Mouse (Mus musculus) heart, embryonic 11.5 days (tissue): ENCODE results near the gene Opalin. TPM values are rescaled to one million over a fixed set of nuclear protein-coding genes. Genes with fewer than 3 reads are reported as not detected.

Experiments
- ATAC-seq: fragments of 200-750 bp; cut with Nextera tagmentation; replicated peaks from 2 replicates; pipeline ENCODE4 v1.8.0; 2017; ENCODE audit warnings: moderate library complexity; ENCODE audit not compliant: insufficient number of reproducible peaks, low FRiP score, low TSS enrichment
- H3K27ac ChIP-seq: fragments of 300-500 bp; sonication (generic); 2 replicates; pipeline ENCODE4 v1.5.1; 2014; ENCODE audit warnings: mild to moderate bottlenecking, low read depth, low read length
- H3K27me3 ChIP-seq: fragments of 300-500 bp; sonication (generic); 2 replicates; pipeline ENCODE4 v1.6.1; 2014; ENCODE audit warnings: mild to moderate bottlenecking, low read length, mixed read lengths; ENCODE audit not compliant: control insufficient read depth, insufficient read depth
- H3K36me3 ChIP-seq: fragments of 300-500 bp; sonication (generic); 2 replicates; pipeline ENCODE4 v1.6.1; 2014; ENCODE audit warnings: mild to moderate bottlenecking, low read length, moderate library complexity, mixed read lengths; ENCODE audit not compliant: control insufficient read depth, insufficient read depth
- H3K4me1 ChIP-seq: fragments of 300-500 bp; sonication (generic); 2 replicates; pipeline ENCODE4 v1.6.1; 2014; ENCODE audit warnings: low read length; ENCODE audit not compliant: control insufficient read depth, insufficient read depth
- H3K4me2 ChIP-seq: fragments of 300-500 bp; sonication (generic); 2 replicates; pipeline ENCODE4 v1.6.1; 2014; ENCODE audit warnings: mild to moderate bottlenecking, moderate library complexity
- H3K4me3 ChIP-seq: fragments of 300-500 bp; sonication (generic); 2 replicates; pipeline ENCODE4 v1.5.1; 2014; ENCODE audit warnings: low read depth, low read length
- H3K9ac ChIP-seq: fragments of 300-500 bp; sonication (generic); 2 replicates; pipeline ENCODE4 v1.6.1; 2014; ENCODE audit warnings: mild to moderate bottlenecking, low read depth, low read length, moderate library complexity
- H3K9me3 ChIP-seq: fragments of 300-500 bp; sonication (generic); replicated peaks from 2 replicates; pipeline ENCODE4 v1.6.1; 2016; ENCODE audit warnings: low read length; ENCODE audit not compliant: control insufficient read depth
- WGBS: fragments of 180-500 bp; shearing (Covaris S2); extraction: QIAGEN DNeasy Blood & Tissue Kit; methylation state at CpG from one replicate; pipeline ENCODE4 v1.1.7; 2014; ENCODE audit not compliant: insufficient replicate concordance; 5-methylcytosine and 5-hydroxymethylcytosine counted together
- polyA plus RNA-seq: library from polyadenylated mRNA; unstranded; fragments of >200 nt; fragmentation: Nextera tagmentation; extraction: Ambion mirVana; gene quantifications from 2 replicates; pipeline ENCODE4 v1.2.1, GENCODE M21; 2014

Opalin gene
- polyA plus RNA-seq, 1 experiment from 2014 or later, result 0.21 TPM

DNA sequence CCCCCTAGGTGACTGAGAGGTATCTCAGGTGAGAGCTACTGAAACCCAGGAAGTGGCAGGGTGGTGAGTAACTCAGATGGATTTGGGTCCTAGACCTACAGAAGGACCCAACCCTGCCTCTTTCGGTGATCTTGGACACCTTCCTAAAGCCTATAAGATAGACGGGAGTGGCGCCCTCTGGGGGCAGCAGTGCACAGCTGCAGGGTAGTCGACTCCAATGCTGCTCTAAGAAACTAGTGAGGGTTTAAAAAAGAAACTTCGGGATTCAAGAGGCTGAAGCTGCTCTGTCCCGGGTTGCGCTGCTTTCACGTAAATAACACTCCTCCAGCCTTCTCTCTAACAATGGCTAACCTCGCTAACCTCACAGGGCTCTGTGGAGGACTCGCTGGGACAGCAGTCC, 23.4 kb downstream of the Opalin start:
- 28% methylated on average over 10 of the region's 10 CpGs for WGBS
- Histone ChIP-seq H3K9ac (no peak overlapping the region), H3K27me3 (no peaks in the 10 kb centered on the region), H3K4me3 (no peak overlapping the region), H3K27ac (no peak overlapping the region), H3K9me3 (no peaks in the 10 kb centered on the region), H3K36me3 (no peaks in the 10 kb centered on the region), H3K4me1 (no peaks in the 10 kb centered on the region), H3K4me2 (no peak overlapping the region)
- ATAC-seq, result no peak

DNA sequence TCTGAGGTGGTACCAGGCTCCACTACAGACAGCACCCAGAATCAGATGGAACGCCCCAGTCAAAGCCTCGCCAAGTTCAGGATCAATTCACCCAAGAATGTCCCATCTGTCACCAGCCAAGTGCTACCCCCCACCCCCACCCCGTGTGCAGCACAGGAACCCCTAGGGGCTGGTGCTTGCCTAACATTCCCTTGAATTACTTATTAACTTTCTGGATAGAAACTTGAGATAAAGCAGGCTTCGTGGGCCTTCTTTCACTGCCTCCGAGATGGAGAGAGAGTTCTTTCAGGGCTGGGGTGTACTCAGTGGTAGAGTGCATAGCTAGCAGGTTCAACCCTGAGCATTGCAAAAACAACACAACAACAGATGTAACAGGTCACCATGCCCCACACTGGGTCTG, 24.7 kb downstream of the Opalin start:
- no peak overlapping the region for H3K4me3 ChIP-seq
- H3K9ac ChIP-seq, result no peak overlapping the region
- no peaks in the 10 kb centered on the region for H3K27me3 ChIP-seq
- WGBS, result 63% methylated on average over 5 of the region's 5 CpGs
- no peak for ATAC-seq
- no peak overlapping the region for H3K27ac ChIP-seq
- no peak overlapping the region for H3K4me2 ChIP-seq
- H3K9me3 ChIP-seq, result no peaks in the 10 kb centered on the region
- no peaks in the 10 kb centered on the region for H3K36me3 ChIP-seq
- no peaks in the 10 kb centered on the region for H3K4me1 ChIP-seq

DNA sequence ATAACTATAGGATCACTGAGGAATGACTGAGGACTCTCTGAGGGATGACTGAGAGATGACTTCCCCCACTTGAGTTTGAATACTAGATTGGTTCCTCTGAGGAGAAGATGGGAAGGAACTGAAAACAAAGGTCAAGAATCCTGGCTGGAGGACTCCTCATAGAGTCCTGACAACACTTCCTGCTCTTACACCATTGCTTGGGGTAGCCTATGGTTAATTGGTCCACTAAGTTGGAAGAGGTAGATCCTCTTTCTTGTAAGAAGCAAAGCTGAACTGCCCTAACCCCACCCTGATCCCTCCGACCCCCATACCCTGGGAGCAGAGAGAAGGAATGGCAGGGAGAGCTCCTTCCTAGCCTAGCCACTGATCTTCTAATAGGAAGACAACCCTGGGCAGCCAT, 25.2 kb downstream of the Opalin start:
- Histone ChIP-seq H3K4me2 (no peak overlapping the region), H3K27me3 (no peaks in the 10 kb centered on the region), H3K4me1 (no peaks in the 10 kb centered on the region), H3K36me3 (no peaks in the 10 kb centered on the region), H3K9me3 (no peaks in the 10 kb centered on the region), H3K27ac (no peak overlapping the region), H3K4me3 (no peak overlapping the region), H3K9ac (no peak overlapping the region)
- no peak for ATAC-seq
- WGBS, result 76% methylated on average over 1 of the region's 1 CpGs

DNA sequence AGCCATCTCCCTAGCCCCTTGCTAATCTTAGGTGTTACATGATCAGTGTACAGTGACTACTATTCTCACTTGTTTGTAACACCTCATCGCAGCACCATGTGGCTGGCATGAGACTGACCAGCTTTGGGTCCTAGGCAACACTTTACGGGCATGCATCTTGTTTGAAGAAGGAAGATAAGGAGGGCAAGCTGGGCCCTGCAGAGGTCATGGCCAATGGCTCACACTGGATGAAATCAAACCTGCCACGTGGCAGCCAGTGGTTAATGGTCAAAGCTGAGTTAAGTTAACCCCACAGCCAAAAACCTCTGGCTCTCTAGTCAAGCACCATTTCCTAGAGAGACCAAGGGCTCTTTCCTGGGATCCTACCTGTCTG, 28.7 kb downstream of the Opalin start:
- WGBS, result 66% methylated on average over 3 of the region's 3 CpGs
- no peak for ATAC-seq
- Histone ChIP-seq H3K4me1 (no peaks in the 10 kb centered on the region), H3K4me3 (no peak overlapping the region), H3K27me3 (no peaks in the 10 kb centered on the region), H3K27ac (no peak overlapping the region), H3K9ac (no peak overlapping the region), H3K4me2 (no peak overlapping the region), H3K9me3 (no peaks in the 10 kb centered on the region), H3K36me3 (no peaks in the 10 kb centered on the region)

DNA sequence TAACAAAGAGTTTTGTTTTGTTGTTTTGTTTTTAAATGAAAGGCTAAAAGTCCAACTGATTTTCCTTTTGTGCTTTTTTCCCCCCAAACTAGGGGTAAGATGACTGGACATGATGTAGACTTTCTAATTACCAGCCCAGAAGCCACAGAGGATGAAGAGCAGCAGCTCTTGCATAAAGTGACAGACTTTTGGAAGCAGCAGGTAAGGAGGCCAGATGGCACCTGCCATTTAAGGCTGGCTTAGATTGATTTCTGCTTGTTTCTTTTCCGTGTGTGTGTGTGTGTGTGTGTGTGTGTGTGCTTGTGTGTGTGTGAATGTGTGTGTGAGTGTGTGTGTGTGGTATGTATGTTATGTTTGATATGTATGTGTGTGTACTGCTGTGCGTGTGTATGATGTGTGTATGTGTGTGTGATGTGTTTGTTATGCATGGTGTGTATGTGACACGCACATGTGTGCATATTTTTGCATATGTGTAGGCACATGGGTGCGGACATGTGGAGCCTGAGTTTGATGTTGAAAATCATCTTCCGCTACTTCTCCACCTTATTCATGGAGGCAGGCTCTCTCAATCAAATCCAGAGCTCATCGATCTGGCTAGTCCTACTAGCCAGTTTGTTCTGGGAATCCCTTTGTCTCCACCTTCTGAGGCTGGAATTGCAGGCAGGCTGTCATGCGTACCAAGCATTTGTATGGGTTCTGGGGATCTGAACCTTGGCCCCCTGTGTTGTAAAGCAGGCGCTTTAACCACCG, 29.3 kb downstream of the Opalin start:
- no peak overlapping the region for H3K9ac ChIP-seq
- H3K27me3 ChIP-seq, result no peaks in the 10 kb centered on the region
- no peak for ATAC-seq
- no peaks in the 10 kb centered on the region for H3K36me3 ChIP-seq
- H3K9me3 ChIP-seq, result no peaks in the 10 kb centered on the region
- no peak overlapping the region for H3K27ac ChIP-seq
- no peak overlapping the region for H3K4me3 ChIP-seq
- WGBS, result 82% methylated on average over 9 of the region's 9 CpGs
- no peaks in the 10 kb centered on the region for H3K4me1 ChIP-seq
- no peak overlapping the region for H3K4me2 ChIP-seq

DNA sequence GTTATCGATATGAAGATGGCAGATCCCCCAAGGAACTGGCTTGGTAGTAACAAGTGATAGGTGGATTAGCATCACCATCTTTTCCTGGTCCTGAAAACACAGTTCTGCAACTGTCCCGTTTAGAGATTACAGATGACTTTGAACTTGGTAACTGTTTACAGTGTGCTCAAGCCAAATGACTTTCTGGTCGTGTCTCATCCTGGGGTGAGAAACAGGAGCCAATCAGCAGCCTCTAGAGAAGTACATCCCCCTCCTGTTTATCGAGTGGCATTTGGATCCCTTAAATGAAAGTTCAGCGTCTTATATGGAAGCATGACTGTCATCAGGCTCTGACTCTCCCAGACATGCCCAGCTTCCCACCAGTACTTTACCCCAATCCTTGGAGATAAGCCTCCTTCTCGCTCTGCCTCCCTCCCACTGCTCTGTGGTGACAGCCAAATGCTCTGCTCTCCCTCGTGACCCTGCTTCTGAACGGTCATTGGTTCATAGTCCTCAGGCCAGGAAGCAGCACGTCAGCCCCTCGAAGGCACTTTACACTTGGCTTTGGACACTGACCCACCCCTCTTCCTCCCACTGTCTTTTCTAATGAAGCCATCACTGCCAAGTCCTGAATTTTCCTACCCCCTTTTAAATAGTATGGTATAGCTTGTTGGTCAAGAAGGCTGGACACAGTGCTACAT, 31.7 kb downstream of the Opalin start:
- Histone ChIP-seq H3K27me3 (no peaks in the 10 kb centered on the region), H3K9me3 (no peaks in the 10 kb centered on the region), H3K4me3 (no peak overlapping the region), H3K27ac (no peak overlapping the region), H3K4me2 (peak overlapping the region; percentile 25; the same call in 1 of the 2 replicates), H3K9ac (no peak overlapping the region), H3K36me3 (no peaks in the 10 kb centered on the region), H3K4me1 (no peaks in the 10 kb centered on the region)
- 37% methylated on average over 10 of the region's 10 CpGs for WGBS
- no peak for ATAC-seq

DNA sequence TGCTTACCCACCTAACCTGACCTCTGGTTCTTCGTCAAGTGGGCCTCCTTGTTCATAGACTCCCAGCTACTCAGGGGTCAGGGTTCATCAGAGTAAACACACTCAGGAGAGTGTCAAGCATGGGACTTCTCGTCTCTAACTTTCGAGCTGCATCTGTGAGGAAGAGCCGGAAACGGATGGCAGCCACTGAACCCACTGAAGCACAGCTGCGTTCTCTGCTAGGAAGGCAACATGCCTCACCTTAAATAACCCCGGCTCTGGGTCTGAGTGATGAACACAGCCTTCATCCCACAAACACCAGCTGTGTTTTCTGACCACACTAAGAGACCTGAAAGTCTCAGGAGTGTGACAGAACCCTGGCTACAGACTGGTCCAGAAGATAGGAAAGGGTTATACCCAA, 37.8 kb downstream of the Opalin start:
- no peak overlapping the region for H3K4me3 ChIP-seq
- ATAC-seq, result no peak
- H3K4me2 ChIP-seq, result no peak overlapping the region
- H3K27me3 ChIP-seq, result no peaks in the 10 kb centered on the region
- WGBS, result 77% methylated on average over 7 of the region's 7 CpGs
- H3K9me3 ChIP-seq, result no peaks in the 10 kb centered on the region
- no peaks in the 10 kb centered on the region for H3K36me3 ChIP-seq
- no peak overlapping the region for H3K27ac ChIP-seq
- H3K4me1 ChIP-seq, result no peaks in the 10 kb centered on the region
- no peak overlapping the region for H3K9ac ChIP-seq

DNA sequence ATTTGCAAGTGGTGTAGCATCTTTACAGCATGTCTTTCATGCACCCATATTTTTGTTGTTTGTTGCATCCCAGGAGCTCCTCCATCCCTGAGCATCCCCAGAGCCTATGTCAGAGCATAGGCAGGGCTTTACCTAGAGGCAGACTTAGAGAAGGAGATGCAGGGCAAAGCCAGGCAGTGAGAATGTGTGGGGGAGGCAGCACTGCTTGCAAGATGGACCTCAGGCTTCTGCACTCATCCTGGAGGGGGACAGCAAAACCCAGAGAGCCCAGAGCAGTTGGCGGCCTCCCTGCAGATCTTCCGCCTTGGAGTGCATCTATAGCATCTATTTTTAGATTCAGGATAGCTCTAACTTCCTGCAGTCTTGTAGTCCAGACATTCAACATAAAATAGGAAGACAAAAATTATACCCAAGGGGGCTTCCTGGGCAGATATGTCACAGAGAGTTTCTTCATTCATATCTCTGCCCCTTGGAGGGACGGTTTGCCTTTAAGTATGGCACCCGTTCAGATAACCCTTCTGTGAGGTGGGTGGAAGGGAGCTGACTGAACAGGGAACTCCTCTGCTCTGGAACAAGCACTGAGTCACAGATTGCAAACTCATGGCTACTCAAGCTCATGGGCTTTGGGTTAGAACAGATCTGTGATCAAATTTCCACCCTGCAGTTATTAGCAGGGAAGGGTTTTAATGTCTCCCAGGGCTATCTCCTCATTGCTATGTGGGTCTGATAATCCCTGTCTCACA, 40.9 kb downstream of the Opalin start:
- H3K27ac ChIP-seq, result no peak overlapping the region
- H3K27me3 ChIP-seq, result 0 out of 2 replicates have a peak, but pooled peaks cover 3% of the 10 kb centered on the region
- no peaks in the 10 kb centered on the region for H3K9me3 ChIP-seq
- H3K4me1 ChIP-seq, result no peaks in the 10 kb centered on the region
- H3K9ac ChIP-seq, result no peak overlapping the region
- no peak overlapping the region for H3K4me3 ChIP-seq
- no peak overlapping the region for H3K4me2 ChIP-seq
- 49% methylated on average over 4 of the region's 4 CpGs for WGBS
- no peaks in the 10 kb centered on the region for H3K36me3 ChIP-seq
- ATAC-seq, result no peak
